Comparison of ENCODE assay signal across 8 mouse cellular contexts in genomic region chr17:29841781-29842690, GRCm38 (mm10).
DNase-seq lines count a peak whose midpoint lies in the region; ATAC-seq and TF ChIP-seq lines count a peak whose summit lies in the region.

No protein-coding gene starts in this region.

- DNase-seq in adrenal gland, adult (ENCODE audit: inconsistent age in 2 of 2, low spot score in 1 of 2), result peak; percentile 49 to 77
- no peak for DNase-seq in adrenal gland, postnatal 4 days (ENCODE audit: low spot score in 2 of 2)
- peak; percentile 86 for DNase-seq in embryonic facial prominence, embryonic 14.5 days (ENCODE audit: low spot score)
- peak; percentile 39 for DNase-seq in heart, postnatal 0 days (ENCODE audit: low spot score)
- DNase-seq in kidney, postnatal 4 days, result peak; percentile 67 to 76
- DNase-seq in spleen, postnatal 36 days (ENCODE audit: low spot score in 2 of 2), result peak; percentile 77 to 83
- DNase-seq in left cerebral cortex, postnatal 4 days, result no peak

- H3K27me3 ChIP-seq in embryonic facial prominence, embryonic 14.5 days (replicated peaks; ENCODE audit: control insufficient read depth, insufficient read depth, low read length), result no peaks in the 10 kb centered on the region
- no peaks in the 10 kb centered on the region for H3K27me3 ChIP-seq in heart, postnatal 0 days (ENCODE audit: control insufficient read depth, insufficient read depth, low read length)

- H3K36me3 ChIP-seq in embryonic facial prominence, embryonic 14.5 days (ENCODE audit: control insufficient read depth, insufficient read depth, low read length), result no peaks in the 10 kb centered on the region
- no peaks in the 10 kb centered on the region for H3K36me3 ChIP-seq in heart, postnatal 0 days (replicated peaks; ENCODE audit: control insufficient read depth, insufficient read depth, low read length)

- H3K9me3 ChIP-seq in embryonic facial prominence, embryonic 14.5 days (ENCODE audit: control insufficient read depth, low read length), result no peaks in the 10 kb centered on the region
- no peaks in the 10 kb centered on the region for H3K9me3 ChIP-seq in heart, postnatal 0 days (replicated peaks; ENCODE audit: control insufficient read depth, low read length)

- peak overlapping the region; percentile 88 for H3K4me2 ChIP-seq in embryonic facial prominence, embryonic 14.5 days (ENCODE audit: low read depth, low read length)
- peak overlapping the region; percentile 76 for H3K4me2 ChIP-seq in heart, postnatal 0 days (ENCODE audit: low read depth, low read length)

- H3K4me3 ChIP-seq in embryonic facial prominence, embryonic 14.5 days (ENCODE audit: low read depth, low read length), result peak overlapping the region; percentile 45
- peak overlapping the region; percentile 44 for H3K4me3 ChIP-seq in heart, postnatal 0 days (ENCODE audit: low read depth, low read length)

- no peak for TF ChIP-seq CTCF in heart, postnatal 0 days (IDR thresholded peaks at IDR 0.05; ENCODE audit: low read depth)

- peaks cover 11% of the 10 kb centered on the region for H3K4me1 ChIP-seq in embryonic facial prominence, embryonic 14.5 days (ENCODE audit: control insufficient read depth, insufficient read depth, low read length)
- H3K4me1 ChIP-seq in heart, postnatal 0 days (ENCODE audit: control insufficient read depth, insufficient read depth), result 0 out of 2 replicates have a peak, but pooled peaks cover 12% of the 10 kb centered on the region

- 8% methylated on average over 19 of the region's 46 CpGs for WGBS in embryonic facial prominence, embryonic 14.5 days
- 8% methylated on average over 46 of the region's 46 CpGs for WGBS in heart, postnatal 0 days

- no peak overlapping the region for H3K27ac ChIP-seq in embryonic facial prominence, embryonic 14.5 days (replicated peaks; ENCODE audit: low read depth, low read length)
- no peak overlapping the region for H3K27ac ChIP-seq in heart, postnatal 0 days (ENCODE audit: low read depth)

- no peak for TF ChIP-seq EP300 in heart, postnatal 0 days (IDR thresholded peaks at IDR 0.05; ENCODE audit: low read depth)

- peak; percentile 51 for ATAC-seq in embryonic facial prominence, embryonic 14.5 days (ENCODE audit: low read depth)
- ATAC-seq in heart, postnatal 0 days (ENCODE audit: insufficient read depth, low read depth), result peak; percentile 28
- ATAC-seq in megakaryocyte-erythroid progenitor cell, adult 5-6 weeks (replicated peaks; ENCODE audit: low FRiP score, low TSS enrichment, poor library complexity, severe bottlenecking), result peak; percentile 87

- peak overlapping the region; percentile 57 for H3K9ac ChIP-seq in embryonic facial prominence, embryonic 14.5 days (ENCODE audit: low read depth, low read length)
- peak overlapping the region; percentile 50 for H3K9ac ChIP-seq in heart, postnatal 0 days (replicated peaks; ENCODE audit: low read depth, low read length)

- intact Hi-C loops in left cerebral cortex, postnatal 4 days (cut with DNase I), result no loop called here

Comparison
In these comparisons a context has a peak if more than half of its experiments do, and no peak if none do; other contexts are left out.
1. DNase-seq: peak in adrenal gland, adult (2 of 2), embryonic facial prominence, embryonic 14.5 days (single experiment), heart, postnatal 0 days (single experiment), kidney, postnatal 4 days (2 of 2) and spleen, postnatal 36 days (2 of 2); none in adrenal gland, postnatal 4 days (0 of 2) and left cerebral cortex, postnatal 4 days (single experiment).
2. ATAC-seq: peak in every context shown above with its lines; median percentile 87 in megakaryocyte-erythroid progenitor cell, adult 5-6 weeks; 51 in embryonic facial prominence, embryonic 14.5 days; 28 in heart, postnatal 0 days.